Mouse (Mus musculus) CH12.LX (cell line): ENCODE results near the gene Ccdc51. TPM values are rescaled to one million over a fixed set of nuclear protein-coding genes. Genes with fewer than 3 reads are reported as not detected.

ENCODE experiments used
- DNase-seq: peaks from one replicate; pipeline ENCODE4 v3.0.0-alpha.2; 2013; ENCODE audit errors: extremely low read depth
- H3K27ac ChIP-seq: 2 replicates; pipeline ENCODE4 v1.5.1; 2012; ENCODE audit warnings: low read depth, mild to moderate bottlenecking, control low read depth, moderate library complexity; ENCODE audit not compliant: insufficient read depth
- H3K27me3 ChIP-seq: replicated peaks from 2 replicates; pipeline ENCODE3; 2012; ENCODE audit warnings: inconsistent platforms
- H3K36me3 ChIP-seq, 2 experiments: replicated peaks in 1 of 2; 2 replicates each; pipeline versions ENCODE3 to v1.6.1; 2012; ENCODE audit warnings: inconsistent platforms in 1 of 2, low read length in 1 of 2, mild to moderate bottlenecking in 1 of 2, mixed read lengths in 1 of 2, moderate library complexity in 1 of 2; ENCODE audit not compliant: control insufficient read depth in 1 of 2, insufficient read depth in 1 of 2
- H3K4me1 ChIP-seq, 2 experiments: 2 replicates each; pipeline ENCODE4 v1.6.1; 2012; ENCODE audit warnings: inconsistent platforms in 1 of 2, moderate library complexity in 1 of 2; ENCODE audit not compliant: insufficient read depth in 2 of 2, control insufficient read depth in 1 of 2
- H3K4me2 ChIP-seq: 2 replicates; pipeline ENCODE4 v1.6.1; 2012; ENCODE audit warnings: low read depth, mild to moderate bottlenecking, control low read depth; ENCODE audit not compliant: poor library complexity, insufficient read depth, severe bottlenecking
- H3K4me3 ChIP-seq, 3 experiments: fragments of 150-350 bp in 1 of 3; sonication (generic) in 1 of 3; replicated peaks in 1 of 3; 2 replicates each; pipeline versions ENCODE3 to v1.5.1; 2011 to 2012; ENCODE audit warnings: low read depth in 2 of 3, low read length in 2 of 3, mild to moderate bottlenecking in 2 of 3, moderate library complexity in 2 of 3, control low read depth in 1 of 3, improper control_type of control experiment in 1 of 3, inconsistent platforms in 1 of 3, mixed read lengths in 1 of 3; ENCODE audit not compliant: poor library complexity in 1 of 3
- H3K79me2 ChIP-seq: replicated peaks from 2 replicates; pipeline ENCODE4 v1.6.1; 2012; ENCODE audit warnings: mild to moderate bottlenecking, moderate library complexity; ENCODE audit not compliant: control insufficient read depth, poor library complexity, insufficient read depth, severe bottlenecking; ENCODE audit errors: extremely low read depth
- H3K9ac ChIP-seq: 2 replicates; pipeline ENCODE4 v1.6.1; 2012; ENCODE audit warnings: low read depth, mild to moderate bottlenecking, control low read depth, moderate library complexity; ENCODE audit not compliant: insufficient read depth
- H3K9me3 ChIP-seq: replicated peaks from 2 replicates; pipeline ENCODE3; 2012; ENCODE audit warnings: low read length, inconsistent platforms, mixed read lengths
- BHLHE40 ChIP-seq: IDR thresholded peaks from 2 replicates; pipeline ENCODE4 v1.6.1; 2011; ENCODE audit warnings: mild to moderate bottlenecking, low read depth, low read length, improper control_type of control experiment
- CHD1 ChIP-seq: IDR thresholded peaks from 2 replicates; pipeline ENCODE4 v1.6.1; 2012; ENCODE audit warnings: low read depth, low read length, improper control_type of control experiment, inconsistent platforms
- CHD2 ChIP-seq: IDR thresholded peaks from 2 replicates; pipeline ENCODE4 v1.6.1; 2011; ENCODE audit warnings: low read length, improper control_type of control experiment
- CTCF ChIP-seq, 2 experiments: IDR thresholded peaks in 1 of 2; conservative IDR thresholded peaks in 1 of 2; 2 replicates each; pipeline ENCODE4 v1.5.1; 2011 to 2012; ENCODE audit warnings: low read depth in 2 of 2, low read length in 2 of 2, improper control_type of control experiment in 1 of 2, inconsistent platforms in 1 of 2, mild to moderate bottlenecking in 1 of 2, moderate library complexity in 1 of 2
- E2F4 ChIP-seq: IDR thresholded peaks from 2 replicates; pipeline ENCODE4 v1.6.1; 2011; ENCODE audit warnings: low read depth, low read length, improper control_type of control experiment; ENCODE audit not compliant: insufficient replicate concordance
- ELF1 ChIP-seq: IDR thresholded peaks from 2 replicates; pipeline ENCODE4 v1.6.1; 2014; ENCODE audit warnings: low read depth, mild to moderate bottlenecking, inconsistent platforms, low read length, improper control_type of control experiment
- EP300 ChIP-seq: IDR thresholded peaks from 2 replicates; pipeline ENCODE4 v1.6.1; 2011; ENCODE audit warnings: low read length, improper control_type of control experiment
- ETS1 ChIP-seq: conservative IDR thresholded peaks from 2 replicates; pipeline ENCODE4 v1.6.1; 2012; ENCODE audit warnings: low read depth, mild to moderate bottlenecking, inconsistent platforms, low read length, improper control_type of control experiment, moderate library complexity
- GABPA ChIP-seq: IDR thresholded peaks from 2 replicates; pipeline ENCODE4 v1.6.1; 2012; ENCODE audit warnings: low read depth, low read length, improper control_type of control experiment, inconsistent platforms; ENCODE audit not compliant: insufficient replicate concordance
- HCFC1 ChIP-seq: IDR thresholded peaks from 2 replicates; pipeline ENCODE4 v1.6.1; 2012; ENCODE audit warnings: low read depth, mild to moderate bottlenecking, inconsistent platforms, low read length, improper control_type of control experiment
- IRF4 ChIP-seq: IDR thresholded peaks from 2 replicates; pipeline ENCODE4 v1.6.1; 2014; ENCODE audit warnings: low read depth, mild to moderate bottlenecking, inconsistent platforms, low read length, improper control_type of control experiment
- JUN ChIP-seq: IDR thresholded peaks from 2 replicates; pipeline ENCODE4 v1.6.1; 2011; ENCODE audit warnings: low read depth, mild to moderate bottlenecking, low read length, improper control_type of control experiment, moderate library complexity; ENCODE audit not compliant: insufficient read depth
- JUND ChIP-seq: conservative IDR thresholded peaks from 2 replicates; pipeline ENCODE4 v1.6.1; 2011; ENCODE audit warnings: low read depth, low read length, improper control_type of control experiment
- KAT2A ChIP-seq: IDR thresholded peaks from 2 replicates; pipeline ENCODE4 v1.6.1; 2012; ENCODE audit warnings: low read length, improper control_type of control experiment, inconsistent platforms; ENCODE audit not compliant: insufficient replicate concordance
- MAFK ChIP-seq: IDR thresholded peaks from 2 replicates; pipeline ENCODE4 v1.6.1; 2011; ENCODE audit warnings: low read length, improper control_type of control experiment; ENCODE audit not compliant: insufficient replicate concordance
- MAX ChIP-seq: IDR thresholded peaks from 2 replicates; pipeline ENCODE4 v1.6.1; 2011; ENCODE audit warnings: low read length, improper control_type of control experiment
- MAZ ChIP-seq: IDR thresholded peaks from 2 replicates; pipeline ENCODE4 v1.6.1; 2012; ENCODE audit warnings: low read depth, mild to moderate bottlenecking, inconsistent platforms, low read length, improper control_type of control experiment, moderate library complexity
- MEF2A ChIP-seq: IDR thresholded peaks from 2 replicates; pipeline ENCODE4 v1.6.1; 2014; ENCODE audit warnings: low read depth, mild to moderate bottlenecking, inconsistent platforms, low read length, improper control_type of control experiment, borderline replicate concordance
- MXI1 ChIP-seq: IDR thresholded peaks from 2 replicates; pipeline ENCODE4 v1.6.1; 2011; ENCODE audit warnings: mild to moderate bottlenecking, low read depth, low read length, improper control_type of control experiment
- MYC ChIP-seq: IDR thresholded peaks from 2 replicates; pipeline ENCODE4 v1.6.1; 2011; ENCODE audit warnings: low read depth, mild to moderate bottlenecking, improper control_type of control experiment, low read length
- NELFE ChIP-seq: IDR thresholded peaks from 2 replicates; pipeline ENCODE4 v1.6.1; 2011; ENCODE audit warnings: low read depth, low read length, improper control_type of control experiment
- NRF1 ChIP-seq: IDR thresholded peaks from 2 replicates; pipeline ENCODE4 v1.6.1; 2014; ENCODE audit warnings: low read depth, mild to moderate bottlenecking, inconsistent platforms, low read length, improper control_type of control experiment, moderate library complexity
- PAX5 ChIP-seq: IDR thresholded peaks from 2 replicates; pipeline ENCODE4 v1.6.1; 2012; ENCODE audit warnings: low read length, inconsistent platforms, mixed read lengths
- POLR2A ChIP-seq: IDR thresholded peaks from 2 replicates; pipeline ENCODE4 v1.6.1; 2011; ENCODE audit warnings: low read depth, mild to moderate bottlenecking, improper control_type of control experiment, low read length
- POLR2AphosphoS2 ChIP-seq: IDR thresholded peaks from 2 replicates; pipeline ENCODE4 v1.6.1; 2011; ENCODE audit warnings: low read depth, low read length, improper control_type of control experiment
- RAD21 ChIP-seq: IDR thresholded peaks from 2 replicates; pipeline ENCODE4 v1.6.1; 2011; ENCODE audit warnings: low read depth, mild to moderate bottlenecking, low read length, improper control_type of control experiment, moderate library complexity
- RCOR1 ChIP-seq: conservative IDR thresholded peaks from 2 replicates; pipeline ENCODE4 v1.6.1; 2012; ENCODE audit warnings: low read depth, mild to moderate bottlenecking, inconsistent platforms, low read length, improper control_type of control experiment
- SIN3A ChIP-seq: IDR thresholded peaks from 2 replicates; pipeline ENCODE4 v1.6.1; 2012; ENCODE audit warnings: low read length, improper control_type of control experiment, inconsistent platforms
- SMC3 ChIP-seq: IDR thresholded peaks from 2 replicates; pipeline ENCODE4 v1.6.1; 2011; ENCODE audit warnings: low read depth, low read length, improper control_type of control experiment
- TBP ChIP-seq: conservative IDR thresholded peaks from 2 replicates; pipeline ENCODE4 v1.6.1; 2011; ENCODE audit warnings: low read depth, low read length, improper control_type of control experiment
- TCF12 ChIP-seq: IDR thresholded peaks from 2 replicates; pipeline ENCODE4 v1.6.1; 2014; ENCODE audit warnings: low read depth, mild to moderate bottlenecking, inconsistent platforms, low read length, improper control_type of control experiment
- UBTF ChIP-seq: IDR thresholded peaks from 2 replicates; pipeline ENCODE4 v1.6.1; 2012; ENCODE audit warnings: low read depth, mild to moderate bottlenecking, inconsistent platforms, low read length, improper control_type of control experiment, moderate library complexity
- USF1 ChIP-seq: IDR thresholded peaks from 2 replicates; pipeline ENCODE4 v1.6.1; 2014; ENCODE audit warnings: low read depth, mild to moderate bottlenecking, inconsistent platforms, low read length, improper control_type of control experiment
- USF2 ChIP-seq: conservative IDR thresholded peaks from 2 replicates; pipeline ENCODE4 v1.6.1; 2011; ENCODE audit warnings: low read depth, low read length, improper control_type of control experiment
- ZC3H11A ChIP-seq: IDR thresholded peaks from 2 replicates; pipeline ENCODE4 v1.6.1; 2012; ENCODE audit warnings: low read depth, mild to moderate bottlenecking, inconsistent platforms, low read length, improper control_type of control experiment
- ZKSCAN1 ChIP-seq: IDR thresholded peaks from 2 replicates; pipeline ENCODE4 v1.6.1; 2012; ENCODE audit warnings: low read depth, inconsistent platforms, low read length, improper control_type of control experiment, borderline replicate concordance
- ZMIZ1 ChIP-seq: IDR thresholded peaks from 2 replicates; pipeline ENCODE4 v1.6.1; 2012; ENCODE audit warnings: low read depth, mild to moderate bottlenecking, inconsistent platforms, low read length, improper control_type of control experiment
- ZNF384 ChIP-seq: IDR thresholded peaks from 2 replicates; pipeline ENCODE4 v1.6.1; 2012; ENCODE audit warnings: low read depth, low read length, improper control_type of control experiment, inconsistent platforms
- dilution Hi-C: fragments of 300-500 bp; cut with MboI; formaldehyde crosslinking; loops from 2 replicates; pipeline ENCODE4 v1.14.3; 2020; ENCODE audit warnings: low sequenced_read_pairs; ENCODE audit not compliant: extremely low pct_unique_long_range_greater_than_20kb, extremely low pct_ligation_motif_present
- in situ Hi-C: fragments of 300-500 bp; cut with MboI; formaldehyde crosslinking; loops from 3 replicates; pipeline ENCODE4 v1.14.3; 2019; ENCODE audit warnings: low sequenced_read_pairs, low pct_ligation_motif_present, low pct_unique_long_range_greater_than_20kb, mixed read lengths
- polyA plus RNA-seq: library from polyadenylated mRNA; unstranded; fragments of >175 nt; gene quantifications from 2 replicates; pipeline ENCODE4 v1.2.1, GENCODE M21; 2012; ENCODE audit warnings: low read depth; ENCODE audit not compliant: insufficient read length
- total RNA-seq, 2 experiments: library from RNA; depleted of rRNA; stranded (reverse); fragments of 300-350 nt in 1 of 2; fragments of >200 nt in 1 of 2; gene quantifications; 2 replicates each; pipeline ENCODE4 v1.2.3; 2012 to 2014

Ccdc51 gene
- total and polyA plus RNA-seq, 3 experiments, result 7.6 to 18.2 (median 16.2) TPM

GRCm38 (mm10) chr9:109050674-109050997 is 31.7 kb upstream of the Ccdc51 start:
- peak; percentile 20; the same call in 1 of the 2 replicates for TF ChIP-seq IRF4
- TF ChIP-seq CHD1, result no peak; the same call in 1 of the 2 replicates
- no peak for TF ChIP-seq ZC3H11A
- no peak for TF ChIP-seq ETS1
- peak; percentile 61; the same call in 1 of the 2 replicates for TF ChIP-seq TCF12
- TF ChIP-seq SMC3, result peak; percentile 24
- TF ChIP-seq USF2, result no peak
- no peak for TF ChIP-seq PAX5
- no peak for TF ChIP-seq NRF1
- no peak for TF ChIP-seq MAFK
- TF ChIP-seq MEF2A, result peak; percentile 9; the same call in 1 of the 2 replicates
- TF ChIP-seq ZMIZ1, result no peak
- no peak for TF ChIP-seq ELF1
- no peak for TF ChIP-seq MAZ
- no peak for TF ChIP-seq TBP
- no peak for TF ChIP-seq SIN3A
- no peak for TF ChIP-seq USF1
- TF ChIP-seq JUND, result no peak
- TF ChIP-seq CHD2, result 0 out of 2 replicates have a peak, but pooled peaks have one; percentile 65
- TF ChIP-seq RCOR1, result no peak; the same call in 1 of the 2 replicates
- no peak for TF ChIP-seq JUN
- no peak for TF ChIP-seq HCFC1
- TF ChIP-seq E2F4, result no peak
- no peak; the same call in 1 of the 2 replicates for TF ChIP-seq POLR2A
- no peak for TF ChIP-seq ZNF384
- no peak for TF ChIP-seq ZKSCAN1
- peak; percentile 19 for TF ChIP-seq RAD21
- TF ChIP-seq UBTF, result no peak
- no peak for TF ChIP-seq MYC
- TF ChIP-seq KAT2A, result no peak
- peak; percentile 65; the same call in 1 of the 2 replicates for TF ChIP-seq EP300
- TF ChIP-seq GABPA, result no peak
- no peak for TF ChIP-seq NELFE
- 0 out of 2 replicates have a peak, but pooled peaks have one; percentile 2 for TF ChIP-seq BHLHE40
- peak in 1 of 2 experiments; percentile 50; a peak in 2 of 4 replicates for TF ChIP-seq CTCF (conservative IDR thresholded peaks at IDR 0.05 in 1 of 2, IDR thresholded peaks at IDR 0.05 in 1 of 2; ENCODE audit: low read depth in 2 of 2, low read length in 2 of 2)
- TF ChIP-seq MXI1, result no peak
- no peak for TF ChIP-seq MAX
- no peak for TF ChIP-seq POLR2AphosphoS2
- TF ChIP-seq, all 38 proteins: peak for 9
- Histone ChIP-seq H3K4me3 (peak overlapping the region; percentile 67 to 91 (median 80)), H3K79me2 (peaks cover 53% of the 10 kb centered on the region), H3K27ac (peak overlapping the region; percentile 93), H3K4me1 (peaks cover 18 to 47% of the 10 kb centered on the region in 2 experiments), H3K27me3 (no peaks in the 10 kb centered on the region), H3K36me3 (peaks cover 0 to 19% of the 10 kb centered on the region in 2 experiments), H3K9me3 (no peaks in the 10 kb centered on the region), H3K4me2 (peak overlapping the region; percentile 88), H3K9ac (peak overlapping the region; percentile 56)
- dilution Hi-C loops (no loop called here), in situ Hi-C loops (no loop called here)
- no peak for DNase-seq
